Mouse (Mus musculus) E14TG2a.4 (cell line): ENCODE measurements at regions not wholly inside any gene's neighbourhood (a gene's known extent, or its start where the extent isn't known, plus 50 kb on each side); places are given as distances from the start of the nearest gene placed in this dataset.

Experiments
- CTCF ChIP-seq: conservative IDR thresholded peaks from 2 replicates; pipeline ENCODE4 v1.5.1; 2014; ENCODE audit warnings: low read length
- NANOG ChIP-seq: IDR thresholded peaks from 2 replicates; pipeline ENCODE4 v1.6.1; 2014; ENCODE audit warnings: borderline replicate concordance, low read length, mixed read lengths
- POU5F1 ChIP-seq: IDR thresholded peaks from 2 replicates; pipeline ENCODE4 v1.6.1; 2014; ENCODE audit warnings: low read length, borderline replicate concordance

- TF ChIP-seq CTCF (no peak), POU5F1 (no peak), NANOG (no peak)
Measured at GRCm38 (mm10) chr10:84166568-84166905, 273.9 kb downstream of the Nuak1 start.
